Mouse (Mus musculus) liver, embryonic 14.5 days (tissue): ENCODE measurements around the gene Eif3c. TPM values are rescaled to one million over a fixed set of nuclear protein-coding genes. Genes with fewer than 3 reads are reported as not detected.

Source experiments
- ATAC-seq: fragments of 200-750 bp; cut with Nextera tagmentation; 2 replicates; pipeline ENCODE4 v1.8.0; 2017; ENCODE audit warnings: moderate number of reproducible peaks, mild to moderate bottlenecking, moderate library complexity; ENCODE audit not compliant: insufficient read depth
- DNase-seq, 3 experiments: peaks; one replicate each; pipeline ENCODE4 v3.0.0-alpha.2; 2012 to 2013; ENCODE audit warnings: low read depth in 3 of 3, low spot score in 3 of 3
- H3K27ac ChIP-seq: fragments of 300-500 bp; sonication (generic); 2 replicates; pipeline ENCODE4 v1.5.1; 2014; ENCODE audit warnings: moderate library complexity, mild to moderate bottlenecking, control low read depth, inconsistent platforms
- H3K27me3 ChIP-seq: fragments of 300-500 bp; sonication (generic); 2 replicates; pipeline ENCODE4 v1.6.1; 2014; ENCODE audit warnings: mild to moderate bottlenecking, low read length, moderate library complexity; ENCODE audit not compliant: control insufficient read depth, insufficient read depth
- H3K36me3 ChIP-seq: fragments of 300-500 bp; sonication (generic); replicated peaks from 2 replicates; pipeline ENCODE4 v1.6.1; 2014; ENCODE audit warnings: low read depth; ENCODE audit not compliant: control insufficient read depth, insufficient read depth
- H3K4me1 ChIP-seq, 2 experiments: fragments of 200-500 bp in 1 of 2; fragments of 300-500 bp in 1 of 2; sonication (generic) in 1 of 2; replicated peaks; 2 replicates each; pipeline ENCODE4 v1.6.1; 2012 to 2014; ENCODE audit warnings: antibody characterized with exemption in 1 of 2, inconsistent platforms in 1 of 2, low read length in 1 of 2; ENCODE audit not compliant: control insufficient read depth in 2 of 2, insufficient read depth in 2 of 2
- H3K4me2 ChIP-seq: fragments of 300-500 bp; sonication (generic); 2 replicates; pipeline ENCODE4 v1.6.1; 2014; ENCODE audit warnings: low read depth, mild to moderate bottlenecking, control low read depth, moderate library complexity
- H3K4me3 ChIP-seq, 2 experiments: fragments of 200-500 bp in 1 of 2; fragments of 300-500 bp in 1 of 2; sonication (generic) in 1 of 2; 2 replicates each; pipeline ENCODE4 v1.5.1; 2012 to 2014; ENCODE audit warnings: low read depth in 2 of 2, low read length in 2 of 2, mild to moderate bottlenecking in 2 of 2, control low read depth in 1 of 2, inconsistent platforms in 1 of 2, moderate library complexity in 1 of 2; ENCODE audit not compliant: insufficient read depth in 1 of 2
- H3K9ac ChIP-seq: fragments of 300-500 bp; sonication (generic); replicated peaks from 2 replicates; pipeline ENCODE4 v1.6.1; 2014; ENCODE audit warnings: mild to moderate bottlenecking, control low read depth, moderate library complexity
- H3K9me3 ChIP-seq: fragments of 300-500 bp; sonication (generic); 2 replicates; pipeline ENCODE4 v1.6.1; 2016; ENCODE audit warnings: low read length, mixed read lengths; ENCODE audit not compliant: control insufficient read depth
- CTCF ChIP-seq: IDR thresholded peaks from 2 replicates; pipeline ENCODE4 v1.5.1; 2016; ENCODE audit warnings: antibody characterized with exemption, low read depth, control low read depth
- EP300 ChIP-seq: IDR thresholded peaks from 2 replicates; pipeline ENCODE4 v1.6.1; 2016; ENCODE audit warnings: antibody characterized with exemption, low read depth
- WGBS: fragments of 180-500 bp; shearing (Covaris S2); extraction: QIAGEN DNeasy Blood & Tissue Kit; methylation state at CpG from one replicate; pipeline ENCODE4 v1.1.7; 2014; ENCODE audit not compliant: insufficient replicate concordance; 5-methylcytosine and 5-hydroxymethylcytosine counted together
- microRNA-seq: library from miRNA; unstranded; fragments of <30 nt; microRNA quantifications from one replicate; pipeline ENCODE4, GENCODE M21; 2016
- polyA plus RNA-seq, 2 experiments: library from polyadenylated mRNA; depleted of rRNA in 1 of 2; stranded (reverse) in 1 of 2; unstranded in 1 of 2; fragments of >200 nt; fragmentation: Nextera tagmentation in 1 of 2; extraction: Ambion mirVana in 1 of 2; gene quantifications; 2 replicates each; pipeline versions ENCODE4 v1.2.1 to v1.2.3; 2012 to 2014

Gene Eif3c
- polyA plus RNA-seq, 2 experiments, result 58.0 to 94.4 TPM

DNA sequence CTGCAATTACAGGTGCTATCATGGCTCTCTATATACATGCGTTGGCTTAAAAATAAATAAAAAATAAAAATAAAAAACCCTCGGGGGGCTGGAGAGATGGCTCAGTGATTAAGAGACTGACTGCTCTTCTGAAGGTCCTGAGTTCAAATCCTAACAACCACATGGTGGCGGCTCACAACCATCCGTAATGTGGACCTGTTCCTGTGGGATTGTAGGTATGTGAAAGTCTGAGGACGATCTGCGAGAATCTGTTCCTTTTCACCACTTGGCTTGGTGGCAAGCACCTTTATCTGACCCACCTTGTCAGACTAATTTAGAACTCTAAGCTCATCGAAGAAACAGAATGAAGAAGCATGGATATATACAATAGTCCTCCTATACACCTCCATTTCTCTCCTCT lies 66.8 kb downstream of the Eif3c start:
- Histone ChIP-seq H3K4me1 (peaks cover 5 to 6% of the 10 kb centered on the region in 2 experiments; a peak in 3 of 4 replicates), H3K27me3 (no peaks in the 10 kb centered on the region), H3K9me3 (no peaks in the 10 kb centered on the region), H3K36me3 (peaks cover 68% of the 10 kb centered on the region), H3K4me2 (no peak overlapping the region), H3K27ac (no peak overlapping the region), H3K4me3 (no peak overlapping the region), H3K9ac (no peak overlapping the region)
- ATAC-seq, result no peak
- no peak for DNase-seq
- WGBS, result 82% methylated on average over 7 of the region's 7 CpGs
- TF ChIP-seq CTCF, result no peak
- no peak for TF ChIP-seq EP300

DNA sequence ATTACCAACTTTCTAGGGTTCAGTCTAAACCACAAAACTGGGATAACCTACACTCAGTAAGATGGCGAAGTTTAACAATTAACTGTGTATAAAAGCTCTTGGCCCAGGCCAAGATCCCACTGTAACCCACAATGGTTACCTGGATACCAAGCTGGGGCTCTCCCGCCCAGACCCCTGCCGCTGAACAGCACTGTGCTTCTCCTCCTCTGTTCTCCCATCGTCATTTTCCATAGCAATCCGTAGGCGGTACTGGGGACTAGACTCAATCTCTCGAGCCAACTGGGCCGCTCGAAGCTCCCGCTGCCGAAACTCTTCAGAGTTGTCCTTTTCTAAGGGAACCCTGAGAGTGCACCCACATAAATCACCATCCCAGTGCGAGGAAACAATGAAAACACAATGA lies 68.2 kb downstream of the Eif3c start:
- DNase-seq (no peak), ATAC-seq (no peak)
- WGBS, result 90% methylated on average over 12 of the region's 12 CpGs
- Histone ChIP-seq H3K9me3 (no peaks in the 10 kb centered on the region), H3K4me3 (no peak overlapping the region), H3K4me1 (peaks cover 0 to 5% of the 10 kb centered on the region in 2 experiments; a peak in 3 of 4 replicates), H3K9ac (no peak overlapping the region), H3K27ac (no peak overlapping the region), H3K36me3 (peaks cover 82% of the 10 kb centered on the region), H3K4me2 (no peak overlapping the region), H3K27me3 (no peaks in the 10 kb centered on the region)
- TF ChIP-seq EP300 (no peak), CTCF (no peak)

DNA sequence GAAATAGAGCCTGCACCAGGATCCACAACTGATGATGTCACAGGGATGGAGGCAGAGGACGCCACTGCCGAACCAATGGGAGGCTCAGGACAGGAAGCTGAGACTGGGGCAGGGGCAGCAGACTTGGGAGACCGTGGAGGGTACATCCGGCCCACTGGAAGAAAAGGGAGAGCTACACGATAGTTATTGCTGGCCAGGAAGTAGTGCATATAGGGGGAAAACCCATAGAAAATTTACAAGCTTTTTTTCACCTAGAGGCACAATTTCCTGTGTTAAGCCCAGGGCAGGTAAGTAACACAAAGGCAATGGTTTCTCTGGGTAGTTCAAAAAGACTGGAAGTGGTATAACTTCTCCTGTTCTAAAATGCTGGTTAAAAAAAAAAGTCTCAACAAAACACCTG lies 69.7 kb downstream of the Eif3c start:
- 88% methylated on average over 5 of the region's 5 CpGs for WGBS

More for the DNA sequence above, 69.7 kb downstream of the Eif3c start:
- ATAC-seq (no peak), DNase-seq (no peak)
- no peak overlapping the region for H3K9ac ChIP-seq
- H3K4me3 ChIP-seq, result no peak overlapping the region
- peaks cover 0 to 5% of the 10 kb centered on the region in 2 experiments; a peak in 3 of 4 replicates for H3K4me1 ChIP-seq
- no peak overlapping the region for H3K27ac ChIP-seq
- peaks cover 96% of the 10 kb centered on the region for H3K36me3 ChIP-seq
- H3K9me3 ChIP-seq, result no peaks in the 10 kb centered on the region
- no peaks in the 10 kb centered on the region for H3K27me3 ChIP-seq
- TF ChIP-seq EP300 (no peak), CTCF (no peak)
- no peak overlapping the region for H3K4me2 ChIP-seq

Small RNA genes within 50 kb of the gene (microRNA-seq; reads per million reads assigned to microRNA genes)
- gene Mir7059, result 3.4 reads per million

Other genes with a start within 250 kb of the Eif3c start
- gene Lat, start 196.8 kb downstream of the Eif3c start, polyA plus RNA-seq (2012; rRNA removed), result 7.3 and 7.5 TPM in 2 replicates
- 7.6 and 9.2 TPM in 2 replicates for gene Lat, start 196.8 kb downstream of the Eif3c start, polyA plus RNA-seq (2014; fragmentation: Nextera tagmentation; extraction: Ambion mirVana)
- gene Spns1, start 189.0 kb downstream of the Eif3c start, polyA plus RNA-seq (2012; rRNA removed), result 20.2 and 21.7 TPM in 2 replicates
- gene Spns1, start 189.0 kb downstream of the Eif3c start, polyA plus RNA-seq (2014; fragmentation: Nextera tagmentation; extraction: Ambion mirVana), result 11.4 and 11.6 TPM in 2 replicates
- 6.8 and 7.1 TPM in 2 replicates for gene Nfatc2ip, start 169.7 kb downstream of the Eif3c start, polyA plus RNA-seq (2012; rRNA removed)
- 3.0 and 3.1 TPM in 2 replicates for gene Nfatc2ip, start 169.7 kb downstream of the Eif3c start, polyA plus RNA-seq (2014; fragmentation: Nextera tagmentation; extraction: Ambion mirVana)
- 0.30 and 0.35 TPM in 2 replicates for gene Cd19, start 151.5 kb downstream of the Eif3c start, polyA plus RNA-seq (2012; rRNA removed)
- 0.34 and 0.64 TPM in 2 replicates for gene Cd19, start 151.5 kb downstream of the Eif3c start, polyA plus RNA-seq (2014; fragmentation: Nextera tagmentation; extraction: Ambion mirVana)
- 3.4 and 4.4 TPM in 2 replicates for gene Rabep2, start 137.7 kb downstream of the Eif3c start, polyA plus RNA-seq (2012; rRNA removed)
- gene Rabep2, start 137.7 kb downstream of the Eif3c start, polyA plus RNA-seq (2014; fragmentation: Nextera tagmentation; extraction: Ambion mirVana), result 3.1 and 4.6 TPM in 2 replicates
- gene Atp2a1, start 103.3 kb downstream of the Eif3c start, polyA plus RNA-seq (2012; rRNA removed), result 0.15 and 0.16 TPM in 2 replicates
- 0.10 TPM in 1 of 2 replicates, not detected in the other for gene Atp2a1, start 103.3 kb downstream of the Eif3c start, polyA plus RNA-seq (2014; fragmentation: Nextera tagmentation; extraction: Ambion mirVana)
- 12.4 and 12.9 TPM in 2 replicates for gene Sh2b1, start 91.0 kb downstream of the Eif3c start, polyA plus RNA-seq (2012; rRNA removed)
- gene Sh2b1, start 91.0 kb downstream of the Eif3c start, polyA plus RNA-seq (2014; fragmentation: Nextera tagmentation; extraction: Ambion mirVana), result 8.3 and 9.5 TPM in 2 replicates
- 44.6 and 67.8 TPM in 2 replicates for gene Tufm, start 79.0 kb downstream of the Eif3c start, polyA plus RNA-seq (2012; rRNA removed)
- 73.2 and 82.9 TPM in 2 replicates for gene Tufm, start 79.0 kb downstream of the Eif3c start, polyA plus RNA-seq (2014; fragmentation: Nextera tagmentation; extraction: Ambion mirVana)
- 41.3 and 42.9 TPM in 2 replicates for gene Atxn2l, start 63.0 kb downstream of the Eif3c start, polyA plus RNA-seq (2012; rRNA removed)
- 17.3 and 24.3 TPM in 2 replicates for gene Atxn2l, start 63.0 kb downstream of the Eif3c start, polyA plus RNA-seq (2014; fragmentation: Nextera tagmentation; extraction: Ambion mirVana)
- gene Apobr, start 18.5 kb upstream of the Eif3c start, polyA plus RNA-seq (2012; rRNA removed), result 1.2 and 1.6 TPM in 2 replicates
- 0.69 TPM in 2 replicates for gene Apobr, start 18.5 kb upstream of the Eif3c start, polyA plus RNA-seq (2014; fragmentation: Nextera tagmentation; extraction: Ambion mirVana)
- 8.4 and 8.8 TPM in 2 replicates for gene Cln3, start 19.4 kb upstream of the Eif3c start, polyA plus RNA-seq (2012; rRNA removed)
- gene Cln3, start 19.4 kb upstream of the Eif3c start, polyA plus RNA-seq (2014; fragmentation: Nextera tagmentation; extraction: Ambion mirVana), result 7.2 and 9.7 TPM in 2 replicates
- gene Il27, start 28.5 kb upstream of the Eif3c start, polyA plus RNA-seq (2012; rRNA removed), result 0.07 TPM in 1 of 2 replicates, not detected in the other
- not detected in 2 replicates for gene Il27, start 28.5 kb upstream of the Eif3c start, polyA plus RNA-seq (2014; fragmentation: Nextera tagmentation; extraction: Ambion mirVana)
- 1.9 and 2.6 TPM in 2 replicates for gene Nupr1, start 64.5 kb upstream of the Eif3c start, polyA plus RNA-seq (2012; rRNA removed)
- 1.3 and 3.2 TPM in 2 replicates for gene Nupr1, start 64.5 kb upstream of the Eif3c start, polyA plus RNA-seq (2014; fragmentation: Nextera tagmentation; extraction: Ambion mirVana)
- gene Sgf29, start 82.9 kb upstream of the Eif3c start, polyA plus RNA-seq (2012; rRNA removed), result 19.5 and 24.7 TPM in 2 replicates
- gene Sgf29, start 82.9 kb upstream of the Eif3c start, polyA plus RNA-seq (2014; fragmentation: Nextera tagmentation; extraction: Ambion mirVana), result 23.6 and 34.4 TPM in 2 replicates
- 4.5 and 6.4 TPM in 2 replicates for gene Sult1a1, start 110.0 kb upstream of the Eif3c start, polyA plus RNA-seq (2012; rRNA removed)
- gene Sult1a1, start 110.0 kb upstream of the Eif3c start, polyA plus RNA-seq (2014; fragmentation: Nextera tagmentation; extraction: Ambion mirVana), result 13.1 and 15.2 TPM in 2 replicates
- gene Bola2, start 129.0 kb upstream of the Eif3c start, polyA plus RNA-seq (2012; rRNA removed), result 35.8 and 69.8 TPM in 2 replicates
- gene Bola2, start 129.0 kb upstream of the Eif3c start, polyA plus RNA-seq (2014; fragmentation: Nextera tagmentation; extraction: Ambion mirVana), result 97.2 and 111 TPM in 2 replicates
- 5.7 and 6.3 TPM in 2 replicates for gene Slx1b, start 129.4 kb upstream of the Eif3c start, polyA plus RNA-seq (2012; rRNA removed)
- 1.8 and 2.0 TPM in 2 replicates for gene Slx1b, start 129.4 kb upstream of the Eif3c start, polyA plus RNA-seq (2014; fragmentation: Nextera tagmentation; extraction: Ambion mirVana)
- gene Coro1a, start 141.4 kb upstream of the Eif3c start, polyA plus RNA-seq (2012; rRNA removed), result 48.0 and 52.5 TPM in 2 replicates
- 65.6 and 81.5 TPM in 2 replicates for gene Coro1a, start 141.4 kb upstream of the Eif3c start, polyA plus RNA-seq (2014; fragmentation: Nextera tagmentation; extraction: Ambion mirVana)
- gene Mapk3, start 193.2 kb upstream of the Eif3c start, polyA plus RNA-seq (2012; rRNA removed), result 35.9 and 39.8 TPM in 2 replicates
- gene Mapk3, start 193.2 kb upstream of the Eif3c start, polyA plus RNA-seq (2014; fragmentation: Nextera tagmentation; extraction: Ambion mirVana), result 14.4 and 15.5 TPM in 2 replicates
- gene Gdpd3, start 199.9 kb upstream of the Eif3c start, polyA plus RNA-seq (2012; rRNA removed), result 1.3 and 2.0 TPM in 2 replicates
- 0.27 and 0.59 TPM in 2 replicates for gene Gdpd3, start 199.9 kb upstream of the Eif3c start, polyA plus RNA-seq (2014; fragmentation: Nextera tagmentation; extraction: Ambion mirVana)
- 69.9 and 74.2 TPM in 2 replicates for gene Ypel3, start 210.5 kb upstream of the Eif3c start, polyA plus RNA-seq (2012; rRNA removed)
- 76.0 and 83.3 TPM in 2 replicates for gene Ypel3, start 210.5 kb upstream of the Eif3c start, polyA plus RNA-seq (2014; fragmentation: Nextera tagmentation; extraction: Ambion mirVana)
- gene Tbx6, start 215.1 kb upstream of the Eif3c start, polyA plus RNA-seq (2012; rRNA removed), result 1.3 and 1.5 TPM in 2 replicates
- 0.43 and 0.47 TPM in 2 replicates for gene Tbx6, start 215.1 kb upstream of the Eif3c start, polyA plus RNA-seq (2014; fragmentation: Nextera tagmentation; extraction: Ambion mirVana)
- 81.8 and 83.2 TPM in 2 replicates for gene Ppp4c, start 226.1 kb upstream of the Eif3c start, polyA plus RNA-seq (2012; rRNA removed)
- gene Ppp4c, start 226.1 kb upstream of the Eif3c start, polyA plus RNA-seq (2014; fragmentation: Nextera tagmentation; extraction: Ambion mirVana), result 105 and 117 TPM in 2 replicates
- 0.19 and 0.24 TPM in 2 replicates for gene Fam57b, start 231.3 kb upstream of the Eif3c start, polyA plus RNA-seq (2012; rRNA removed)
- gene Fam57b, start 231.3 kb upstream of the Eif3c start, polyA plus RNA-seq (2014; fragmentation: Nextera tagmentation; extraction: Ambion mirVana), result not detected in 2 replicates